Mouse (Mus musculus) heart, embryonic 16.5 days (tissue): ENCODE data around the gene Wdr45. TPM values are rescaled to one million over a fixed set of nuclear protein-coding genes. Genes with fewer than 3 reads are reported as not detected.
"Not testable (repeated sequence)": the region's sequence is repeated elsewhere in the genome, so short reads cannot be mapped to it uniquely, and the experiment has no call there.

Source experiments
- ATAC-seq: fragments of 200-750 bp; cut with Nextera tagmentation; replicated peaks from 2 replicates; pipeline ENCODE4 v1.8.0; 2017; ENCODE audit warnings: moderate number of reproducible peaks; ENCODE audit not compliant: insufficient read depth, low FRiP score; ENCODE audit errors: extremely low read depth
- H3K27ac ChIP-seq: fragments of 300-500 bp; sonication (generic); 2 replicates; pipeline ENCODE4 v1.5.1; 2014; ENCODE audit warnings: mild to moderate bottlenecking, low read length, control low read depth, moderate library complexity
- H3K27me3 ChIP-seq: fragments of 300-500 bp; sonication (generic); 2 replicates; pipeline ENCODE4 v1.6.1; 2014; ENCODE audit warnings: low read length, mixed read lengths; ENCODE audit not compliant: control insufficient read depth, insufficient read depth
- H3K36me3 ChIP-seq: fragments of 300-500 bp; sonication (generic); 2 replicates; pipeline ENCODE4 v1.6.1; 2014; ENCODE audit not compliant: control insufficient read depth, insufficient read depth
- H3K4me1 ChIP-seq: fragments of 300-500 bp; sonication (generic); 2 replicates; pipeline ENCODE4 v1.6.1; 2014; ENCODE audit warnings: low read length, mixed read lengths; ENCODE audit not compliant: control insufficient read depth, insufficient read depth
- H3K4me2 ChIP-seq: fragments of 300-500 bp; sonication (generic); 2 replicates; pipeline ENCODE4 v1.6.1; 2014; ENCODE audit warnings: low read depth, mild to moderate bottlenecking, control low read depth, low read length
- H3K4me3 ChIP-seq: fragments of 300-500 bp; sonication (generic); 2 replicates; pipeline ENCODE4 v1.5.1; 2014; ENCODE audit warnings: mild to moderate bottlenecking, control low read depth, low read length
- H3K9ac ChIP-seq: fragments of 300-500 bp; sonication (generic); 2 replicates; pipeline ENCODE4 v1.6.1; 2014; ENCODE audit warnings: low read length, control low read depth
- H3K9me3 ChIP-seq: fragments of 300-500 bp; sonication (generic); replicated peaks from 2 replicates; pipeline ENCODE4 v1.6.1; 2016; ENCODE audit warnings: low read length; ENCODE audit not compliant: control insufficient read depth
- WGBS: fragments of 180-500 bp; shearing (Covaris S2); extraction: QIAGEN DNeasy Blood & Tissue Kit; methylation state at CpG from one replicate; pipeline ENCODE4 v1.1.7; 2014; 5-methylcytosine and 5-hydroxymethylcytosine counted together
- polyA plus RNA-seq: library from polyadenylated mRNA; unstranded; fragments of >200 nt; fragmentation: Nextera tagmentation; extraction: Ambion mirVana; gene quantifications from 2 replicates; pipeline ENCODE4 v1.2.1, GENCODE M21; 2015

The Wdr45 gene
- 31.5 and 35.3 TPM in 2 replicates for polyA plus RNA-seq

- H3K9ac ChIP-seq: peak within 1 kb of the TSS; percentile 58
Observed at GRCm38 (mm10) chrX:7714135-7714899, at the start of gene Wdr45. Wdr45 (plus strand) TSS chrX:7714333.

GRCm38 (mm10) chrX:7664791-7665190 lies 49.3 kb upstream of the Wdr45 start:
- Histone ChIP-seq H3K27ac (no peak overlapping the region), H3K4me3 (no peak overlapping the region), H3K27me3 (no peaks in the 10 kb centered on the region), H3K9me3 (no peaks in the 10 kb centered on the region), H3K9ac (no peak overlapping the region), H3K4me1 (peaks cover 8% of the 10 kb centered on the region; the same call in 1 of the 2 replicates), H3K36me3 (peaks cover 10% of the 10 kb centered on the region; the same call in 1 of the 2 replicates), H3K4me2 (no peak overlapping the region)
- 83% methylated on average over 11 of the region's 11 CpGs for WGBS
- ATAC-seq: no peak

More at GRCm38 (mm10) chrX:7714135-7714899, at the start of gene Wdr45:
- not testable (repeated sequence) for H3K27ac ChIP-seq, H3K36me3 ChIP-seq, H3K4me1 ChIP-seq, H3K27me3 ChIP-seq, H3K9me3 ChIP-seq
- WGBS: 9% methylated on average over 36 of the region's 60 CpGs
- ATAC-seq: peak; percentile 96
- peak within 1 kb of the TSS; percentile 62 for H3K4me2 ChIP-seq
- peak within 1 kb of the TSS; percentile 46 for H3K4me3 ChIP-seq

GRCm38 (mm10) chrX:7665739-7666502 lies 48.2 kb upstream of the Wdr45 start:
- Histone ChIP-seq H3K27ac (no peak overlapping the region), H3K4me3 (no peak overlapping the region), H3K36me3 (peaks cover 8% of the 10 kb centered on the region; the same call in 1 of the 2 replicates), H3K4me2 (no peak overlapping the region), H3K27me3 (no peaks in the 10 kb centered on the region), H3K4me1 (peaks cover 4% of the 10 kb centered on the region; the same call in 1 of the 2 replicates), H3K9ac (no peak overlapping the region), H3K9me3 (no peaks in the 10 kb centered on the region)
- 67% methylated on average over 21 of the region's 21 CpGs for WGBS
- ATAC-seq: no peak

- WGBS: 17% methylated on average over 19 of the region's 19 CpGs
- Histone ChIP-seq H3K4me3 (peak overlapping the region; percentile 73), H3K36me3 (peaks cover 8% of the 10 kb centered on the region; the same call in 1 of the 2 replicates), H3K9me3 (no peaks in the 10 kb centered on the region), H3K27me3 (no peaks in the 10 kb centered on the region), H3K4me1 (peaks cover 24% of the 10 kb centered on the region), H3K9ac (peak overlapping the region; percentile 80), H3K4me2 (peak overlapping the region; percentile 51), H3K27ac (peak overlapping the region; percentile 83)
- peak; percentile 73 for ATAC-seq
Observed at GRCm38 (mm10) chrX:7670390-7670881, 43.7 kb upstream of the Wdr45 start.

- H3K4me2 ChIP-seq: peak within 1 kb of the TSS; percentile 51
- peaks cover 8% of the 10 kb centered on the region; the same call in 1 of the 2 replicates for H3K36me3 ChIP-seq
- H3K27me3 ChIP-seq: no peaks in the 10 kb centered on the region
- 12% methylated on average over 36 of the region's 36 CpGs for WGBS
- peak within 1 kb of the TSS; percentile 73 for H3K4me3 ChIP-seq
- peak within 1 kb of the TSS; percentile 80 for H3K9ac ChIP-seq
- H3K4me1 ChIP-seq: peaks cover 24% of the 10 kb centered on the region
- H3K9me3 ChIP-seq: no peaks in the 10 kb centered on the region
- peak; percentile 40 for ATAC-seq
- H3K27ac ChIP-seq: peak within 1 kb of the TSS; percentile 83
Observed at GRCm38 (mm10) chrX:7670921-7671623, 43.1 kb upstream of the Wdr45 start, which contains the start of gene Plp2. Plp2 (minus strand) TSS chrX:7671390.

- WGBS: 36% methylated on average over 6 of the region's 6 CpGs
- Histone ChIP-seq H3K4me3 (no peak overlapping the region), H3K27me3 (no peaks in the 10 kb centered on the region), H3K9me3 (no peaks in the 10 kb centered on the region), H3K4me2 (no peak overlapping the region), H3K4me1 (peaks cover 24% of the 10 kb centered on the region), H3K9ac (no peak overlapping the region), H3K27ac (no peak overlapping the region), H3K36me3 (0 out of 2 replicates have a peak, but pooled peaks cover 4% of the 10 kb centered on the region)
- no peak for ATAC-seq
Observed at GRCm38 (mm10) chrX:7672739-7673138, 41.4 kb upstream of the Wdr45 start.

- Histone ChIP-seq H3K4me3 (peak overlapping the region; percentile 45), H3K9me3 (no peaks in the 10 kb centered on the region), H3K27me3 (no peaks in the 10 kb centered on the region), H3K4me1 (peaks cover 24% of the 10 kb centered on the region), H3K27ac (peak overlapping the region; percentile 55), H3K9ac (0 out of 2 replicates have a peak overlapping the region, but pooled peaks have one; percentile 59), H3K4me2 (peak overlapping the region; percentile 62), H3K36me3 (0 out of 2 replicates have a peak, but pooled peaks cover 4% of the 10 kb centered on the region)
- ATAC-seq: no peak
- WGBS: 21% methylated on average over 12 of the region's 12 CpGs
Observed at GRCm38 (mm10) chrX:7673578-7674281, 40.4 kb upstream of the Wdr45 start.
